Mouse (Mus musculus) lung, embryonic 16.5 days (tissue): ENCODE results near the gene Vezt. TPM values are rescaled to one million over a fixed set of nuclear protein-coding genes. Genes with fewer than 3 reads are reported as not detected.

ENCODE experiments used
- ATAC-seq: fragments of 200-750 bp; cut with Nextera tagmentation; 2 replicates; pipeline ENCODE4 v1.8.0; 2017; ENCODE audit warnings: low read depth, mild to moderate bottlenecking, moderate library complexity
- H3K27ac ChIP-seq: fragments of 300-500 bp; sonication (generic); 2 replicates; pipeline ENCODE4 v1.5.1; 2014; ENCODE audit warnings: mild to moderate bottlenecking, control low read depth, low read length
- H3K27me3 ChIP-seq: fragments of 300-500 bp; sonication (generic); 2 replicates; pipeline ENCODE4 v1.6.1; 2014; ENCODE audit warnings: low read depth, low read length, mixed read lengths; ENCODE audit not compliant: control insufficient read depth, insufficient read depth
- H3K36me3 ChIP-seq: fragments of 300-500 bp; sonication (generic); 2 replicates; pipeline ENCODE4 v1.6.1; 2014; ENCODE audit warnings: low read length; ENCODE audit not compliant: control insufficient read depth, insufficient read depth
- H3K4me1 ChIP-seq: fragments of 300-500 bp; sonication (generic); replicated peaks from 2 replicates; pipeline ENCODE4 v1.6.1; 2014; ENCODE audit warnings: low read length, mixed read lengths; ENCODE audit not compliant: control insufficient read depth, insufficient read depth
- H3K4me2 ChIP-seq: fragments of 300-500 bp; sonication (generic); 2 replicates; pipeline ENCODE4 v1.6.1; 2014; ENCODE audit warnings: low read depth, low read length, control low read depth
- H3K4me3 ChIP-seq: fragments of 300-500 bp; sonication (generic); 2 replicates; pipeline ENCODE4 v1.5.1; 2014; ENCODE audit warnings: mild to moderate bottlenecking, low read length, control low read depth
- H3K9ac ChIP-seq: fragments of 300-500 bp; sonication (generic); 2 replicates; pipeline ENCODE4 v1.6.1; 2014; ENCODE audit warnings: low read length, control low read depth
- H3K9me3 ChIP-seq: fragments of 300-500 bp; sonication (generic); 2 replicates; pipeline ENCODE4 v1.6.1; 2016; ENCODE audit warnings: low read length; ENCODE audit not compliant: control insufficient read depth
- whole genome bisulfite sequencing: fragments of 180-500 bp; shearing (Covaris S2); extraction: QIAGEN DNeasy Blood & Tissue Kit; methylation state at CpG from one replicate; pipeline ENCODE4 v1.1.7; 2014; 5-methylcytosine and 5-hydroxymethylcytosine counted together
- polyA plus RNA-seq: library from polyadenylated mRNA; unstranded; fragments of >200 nt; fragmentation: Nextera tagmentation; extraction: Ambion mirVana; gene quantifications from 2 replicates; pipeline ENCODE4 v1.2.1, GENCODE M21; 2015

Vezt gene
- polyA plus RNA-seq, 1 experiment from 2014 or later: 27.3 TPM

DNA sequence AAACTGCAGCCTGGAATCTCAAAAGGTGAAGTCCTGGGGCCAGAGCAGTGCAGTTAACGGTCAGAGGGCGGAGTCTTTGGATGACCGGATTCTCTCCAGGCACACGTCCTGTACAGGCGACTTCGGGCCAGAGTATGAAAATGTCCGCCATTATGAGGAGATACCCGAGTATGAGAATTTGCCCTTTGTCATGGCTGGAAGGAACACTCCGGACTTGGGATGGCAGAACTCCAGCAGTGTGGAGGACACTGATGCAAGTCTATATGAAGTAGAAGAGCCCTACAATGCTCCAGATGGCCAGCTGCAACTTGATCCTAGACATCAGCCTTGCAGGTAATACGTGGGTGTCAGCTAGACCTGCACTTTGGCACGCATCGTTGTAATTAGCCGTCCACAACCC is 9.7 kb upstream of the Vezt start:
- no peak overlapping the region for H3K4me2 ChIP-seq
- no peak overlapping the region for H3K27ac ChIP-seq
- peaks cover 4% of the 10 kb centered on the region for H3K36me3 ChIP-seq
- peaks cover 22% of the 10 kb centered on the region for H3K4me1 ChIP-seq
- H3K9me3 ChIP-seq: no peaks in the 10 kb centered on the region
- no peak overlapping the region for H3K9ac ChIP-seq
- ATAC-seq: no peak
- WGBS: 91% methylated on average over 13 of the region's 13 CpGs
- no peaks in the 10 kb centered on the region for H3K27me3 ChIP-seq
- no peak overlapping the region for H3K4me3 ChIP-seq

DNA sequence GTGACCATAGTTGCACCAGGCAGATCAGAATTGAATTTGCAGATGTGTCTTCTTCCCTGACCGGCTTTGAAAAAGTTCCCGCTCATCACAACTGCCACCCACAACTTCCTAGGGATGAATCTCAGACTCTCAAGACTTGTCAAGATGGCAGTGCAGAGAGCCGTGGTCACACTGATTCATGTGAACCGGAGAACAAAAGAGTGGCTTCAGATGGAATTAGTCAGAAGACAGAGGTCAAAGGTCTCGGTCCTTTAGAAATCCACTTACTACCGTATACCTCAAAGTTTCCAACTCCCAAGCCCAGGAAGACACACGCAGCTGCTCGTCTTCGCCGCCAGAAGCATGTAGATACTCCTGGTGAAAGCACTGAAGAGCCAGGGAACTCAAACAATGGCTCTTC is 8.3 kb upstream of the Vezt start:
- 77% methylated on average over 10 of the region's 10 CpGs for WGBS
- Histone ChIP-seq H3K9me3 (no peaks in the 10 kb centered on the region), H3K4me1 (peaks cover 9% of the 10 kb centered on the region), H3K4me2 (no peak overlapping the region), H3K27me3 (no peaks in the 10 kb centered on the region), H3K9ac (no peak overlapping the region), H3K4me3 (no peak overlapping the region), H3K27ac (no peak overlapping the region), H3K36me3 (peaks cover 4% of the 10 kb centered on the region)
- ATAC-seq: no peak

DNA sequence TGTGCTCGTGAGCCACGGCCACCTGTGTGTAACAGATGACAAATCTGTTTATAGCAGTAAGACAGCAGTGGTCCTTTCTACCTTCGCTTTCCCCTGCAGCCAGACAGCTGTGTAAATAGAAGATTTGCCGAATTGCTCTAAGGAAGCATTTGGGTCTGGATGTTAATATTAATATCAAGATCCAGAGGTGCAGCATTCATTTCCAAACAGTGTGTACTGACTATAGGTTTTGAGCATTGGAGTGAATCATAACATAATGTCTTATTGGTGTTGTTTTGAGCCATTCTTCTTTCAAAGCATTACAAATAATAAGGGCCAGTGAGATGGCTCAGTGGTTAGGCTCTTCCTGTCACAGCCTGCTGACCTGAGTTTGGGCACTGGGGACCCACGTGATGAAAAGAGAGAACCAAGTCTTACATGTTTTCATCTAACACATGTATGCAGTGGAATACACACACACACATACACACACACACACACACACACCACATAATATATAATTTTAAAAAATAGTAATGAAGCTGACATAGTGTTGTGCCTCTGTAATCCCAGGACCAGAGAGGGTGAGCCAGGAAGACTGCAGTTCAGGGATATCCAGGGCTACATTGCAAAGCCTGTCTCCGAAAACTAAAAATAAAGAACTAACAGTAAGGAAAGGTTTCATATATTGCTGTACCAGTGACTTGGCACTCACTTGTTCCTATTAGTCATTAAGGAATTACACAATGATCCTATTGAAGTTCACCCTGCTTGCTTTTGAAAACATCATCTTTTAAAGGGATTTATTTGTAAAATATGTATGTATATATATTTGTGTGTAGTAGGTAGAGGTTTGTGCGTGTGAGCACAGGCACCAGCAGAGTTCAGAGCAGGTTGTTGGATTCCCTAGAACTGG is 3.0 kb upstream of the Vezt start:
- no peak overlapping the region for H3K27ac ChIP-seq
- H3K9me3 ChIP-seq: no peaks in the 10 kb centered on the region
- no peak overlapping the region for H3K4me3 ChIP-seq
- peaks cover 16% of the 10 kb centered on the region for H3K4me1 ChIP-seq
- no peaks in the 10 kb centered on the region for H3K36me3 ChIP-seq
- no peak overlapping the region for H3K4me2 ChIP-seq
- ATAC-seq: no peak
- H3K9ac ChIP-seq: no peak overlapping the region
- no peaks in the 10 kb centered on the region for H3K27me3 ChIP-seq
- WGBS: 54% methylated on average over 7 of the region's 7 CpGs

GRCm38 (mm10) chr10:94037596-94037995 is 2.0 kb upstream of the Vezt start:
- Histone ChIP-seq H3K4me3 (0 out of 2 replicates have a peak overlapping the region, but pooled peaks have one; percentile 19), H3K36me3 (no peaks in the 10 kb centered on the region), H3K4me1 (peaks cover 16% of the 10 kb centered on the region), H3K27ac (no peak overlapping the region), H3K4me2 (peak overlapping the region; percentile 63), H3K9ac (no peak overlapping the region), H3K27me3 (no peaks in the 10 kb centered on the region), H3K9me3 (no peaks in the 10 kb centered on the region)
- WGBS: 62% methylated on average over 4 of the region's 4 CpGs
- no peak for ATAC-seq

DNA sequence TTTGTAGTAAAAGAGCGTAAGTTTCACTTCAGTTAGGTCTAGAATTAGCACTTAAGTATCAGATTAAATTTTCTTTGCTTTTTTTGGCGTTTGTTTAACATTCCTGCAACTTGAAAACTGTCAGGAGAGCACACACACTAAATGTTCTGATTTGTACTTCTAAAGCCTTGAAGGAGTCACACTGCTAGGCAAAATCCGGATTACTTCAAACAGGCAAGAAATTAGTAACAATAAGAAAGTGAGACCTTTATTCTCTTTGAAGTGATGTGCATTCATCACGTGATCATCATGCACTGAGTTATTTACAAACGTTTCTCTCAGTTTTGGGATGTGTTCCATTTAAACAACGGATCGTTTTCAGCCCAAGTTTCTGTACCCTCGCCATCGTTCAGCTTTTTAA is 1.6 kb upstream of the Vezt start:
- no peaks in the 10 kb centered on the region for H3K27me3 ChIP-seq
- no peaks in the 10 kb centered on the region for H3K9me3 ChIP-seq
- no peak for ATAC-seq
- no peak overlapping the region for H3K27ac ChIP-seq
- peaks cover 16% of the 10 kb centered on the region for H3K4me1 ChIP-seq
- no peaks in the 10 kb centered on the region for H3K36me3 ChIP-seq
- H3K4me2 ChIP-seq: peak overlapping the region; percentile 63
- 0 out of 2 replicates have a peak overlapping the region, but pooled peaks have one; percentile 23 for H3K9ac ChIP-seq
- H3K4me3 ChIP-seq: peak overlapping the region; percentile 19; the same call in 1 of the 2 replicates
- WGBS: 23% methylated on average over 9 of the region's 9 CpGs

- H3K4me1 ChIP-seq: peaks cover 16% of the 10 kb centered on the region
- no peaks in the 10 kb centered on the region for H3K36me3 ChIP-seq
- no peaks in the 10 kb centered on the region for H3K27me3 ChIP-seq
- H3K4me2 ChIP-seq: peak overlapping the region; percentile 63
- ATAC-seq: peak; percentile 32; the same call in 1 of the 2 replicates
- H3K9ac ChIP-seq: peak overlapping the region; percentile 79
- peak overlapping the region; percentile 95 for H3K4me3 ChIP-seq
- WGBS: under 1% methylated on average over 26 of the region's 32 CpGs
- peak overlapping the region; percentile 68 for H3K27ac ChIP-seq
- H3K9me3 ChIP-seq: no peaks in the 10 kb centered on the region
Observed at GRCm38 (mm10) chr10:94036375-94036758, 750 bp upstream of the Vezt start.

DNA sequence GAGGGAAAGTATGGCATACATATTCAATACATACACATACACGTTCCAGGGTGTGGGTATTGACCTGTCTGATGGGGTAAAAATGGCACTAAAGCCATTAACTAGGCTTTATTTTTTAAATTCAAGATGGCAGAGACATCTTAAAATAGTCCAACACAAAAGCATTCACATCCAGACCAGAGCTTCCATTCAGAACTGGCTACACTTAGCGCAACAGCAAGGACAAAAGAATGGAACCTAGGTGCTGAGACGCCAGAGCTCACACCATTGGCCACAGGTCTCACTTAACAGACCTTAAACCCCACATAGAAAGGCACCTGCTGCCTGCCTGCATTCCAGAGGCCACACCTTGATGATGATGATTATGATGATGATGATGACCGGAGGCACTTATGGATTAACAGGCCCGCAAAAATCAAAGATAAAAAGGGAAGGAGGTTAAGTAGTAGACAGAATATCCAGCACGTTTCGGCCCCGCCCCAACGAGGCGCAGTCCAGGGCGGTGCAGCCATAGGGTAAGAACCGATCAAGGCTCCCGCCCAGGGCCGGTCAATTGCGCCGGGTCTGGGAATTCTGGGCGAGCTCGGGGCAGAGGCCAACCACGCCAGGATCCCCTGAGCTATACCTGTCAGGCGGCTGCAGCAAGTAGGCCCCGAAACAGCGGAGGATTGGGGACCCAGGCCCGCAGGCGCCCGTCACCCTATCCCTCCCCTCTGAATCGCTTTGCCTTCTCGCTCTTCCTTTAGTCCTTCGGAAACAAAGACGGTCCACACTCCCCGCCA is 550 bp downstream of the Vezt start:
- H3K4me2 ChIP-seq: peak overlapping the region; percentile 84
- peak overlapping the region; percentile 59 for H3K27ac ChIP-seq
- peak overlapping the region; percentile 95 for H3K4me3 ChIP-seq
- H3K36me3 ChIP-seq: no peaks in the 10 kb centered on the region
- peak; percentile 80 for ATAC-seq
- H3K9me3 ChIP-seq: no peaks in the 10 kb centered on the region
- H3K27me3 ChIP-seq: no peaks in the 10 kb centered on the region
- peaks cover 16% of the 10 kb centered on the region for H3K4me1 ChIP-seq
- peak overlapping the region; percentile 96 for H3K9ac ChIP-seq
- under 1% methylated on average over 30 of the region's 30 CpGs for WGBS

GRCm38 (mm10) chr10:94031164-94031563 is 4.5 kb downstream of the Vezt start:
- ATAC-seq: no peak
- Histone ChIP-seq H3K36me3 (no peaks in the 10 kb centered on the region), H3K4me1 (peaks cover 11% of the 10 kb centered on the region), H3K27ac (no peak overlapping the region), H3K27me3 (no peaks in the 10 kb centered on the region), H3K9me3 (no peaks in the 10 kb centered on the region), H3K4me2 (no peak overlapping the region), H3K4me3 (no peak overlapping the region), H3K9ac (no peak overlapping the region)
- WGBS: 91% methylated on average over 6 of the region's 6 CpGs

- H3K4me2 ChIP-seq: no peak overlapping the region
- WGBS: 83% methylated on average over 6 of the region's 6 CpGs
- H3K4me3 ChIP-seq: no peak overlapping the region
- H3K9ac ChIP-seq: no peak overlapping the region
- H3K4me1 ChIP-seq: no peaks in the 10 kb centered on the region
- no peaks in the 10 kb centered on the region for H3K27me3 ChIP-seq
- ATAC-seq: no peak
- H3K36me3 ChIP-seq: no peaks in the 10 kb centered on the region; the same call in 1 of the 2 replicates
- H3K9me3 ChIP-seq: no peaks in the 10 kb centered on the region
- H3K27ac ChIP-seq: no peak overlapping the region
Observed at GRCm38 (mm10) chr10:94028493-94028892, 7.1 kb downstream of the Vezt start.
